Mouse (Mus musculus) hindbrain, postnatal 0 days (tissue): ENCODE measurements around the gene Ndst4. TPM values are rescaled to one million over a fixed set of nuclear protein-coding genes. Genes with fewer than 3 reads are reported as not detected.

Experiments used
- ATAC-seq: fragments of 200-750 bp; cut with Nextera tagmentation; 2 replicates; pipeline ENCODE4 v1.8.0; 2017; ENCODE audit warnings: mild to moderate bottlenecking, moderate TSS enrichment, moderate library complexity
- DNase-seq: peaks from one replicate; pipeline ENCODE4 v3.0.0-alpha.2; 2015; ENCODE audit warnings: low spot score
- H3K27ac ChIP-seq: fragments of 300-500 bp; sonication (generic); 2 replicates; pipeline ENCODE4 v1.5.1; 2014; ENCODE audit warnings: mild to moderate bottlenecking
- H3K27me3 ChIP-seq: fragments of 300-500 bp; sonication (generic); 2 replicates; pipeline ENCODE4 v1.6.1; 2014; ENCODE audit warnings: low read length, mixed read lengths; ENCODE audit not compliant: insufficient read depth
- H3K36me3 ChIP-seq: fragments of 300-500 bp; sonication (generic); 2 replicates; pipeline ENCODE4 v1.6.1; 2014; ENCODE audit warnings: low read length, mixed read lengths; ENCODE audit not compliant: insufficient read depth
- H3K4me1 ChIP-seq: fragments of 300-500 bp; sonication (generic); 2 replicates; pipeline ENCODE4 v1.6.1; 2014; ENCODE audit warnings: antibody characterized with exemption, low read length, mixed read lengths; ENCODE audit not compliant: insufficient read depth
- H3K4me2 ChIP-seq: fragments of 300-500 bp; sonication (generic); 2 replicates; pipeline ENCODE4 v1.6.1; 2014; ENCODE audit warnings: low read depth, mild to moderate bottlenecking, low read length, moderate library complexity, mixed read lengths
- H3K4me3 ChIP-seq: fragments of 300-500 bp; sonication (generic); 2 replicates; pipeline ENCODE4 v1.5.1; 2014; ENCODE audit warnings: low read length
- H3K9ac ChIP-seq: fragments of 300-500 bp; sonication (generic); replicated peaks from 2 replicates; pipeline ENCODE4 v1.6.1; 2014; ENCODE audit warnings: mild to moderate bottlenecking, low read length, moderate library complexity, mixed read lengths
- H3K9me3 ChIP-seq: fragments of 300-500 bp; sonication (generic); 2 replicates; pipeline ENCODE4 v1.6.1; 2016; ENCODE audit warnings: low read length, mixed read lengths
- CTCF ChIP-seq: IDR thresholded peaks from 2 replicates; pipeline ENCODE4 v1.5.1; 2016; ENCODE audit warnings: antibody characterized with exemption, control low read depth, low read depth
- WGBS: fragments of 180-500 bp; shearing (Covaris S2); extraction: QIAGEN DNeasy Blood & Tissue Kit; methylation state at CpG from one replicate; pipeline ENCODE4 v1.1.7; 2014; 5-methylcytosine and 5-hydroxymethylcytosine counted together
- polyA plus RNA-seq: library from polyadenylated mRNA; unstranded; fragments of >200 nt; fragmentation: Nextera tagmentation; extraction: Ambion mirVana; gene quantifications from 2 replicates; pipeline ENCODE4 v1.2.1, GENCODE M21; 2015
- total RNA-seq: library from RNA; depleted of rRNA; stranded (reverse); fragments of >200 nt; gene quantifications from 2 replicates; pipeline ENCODE4 v1.2.3, GENCODE M21; 2014

The Ndst4 gene
- total and polyA plus RNA-seq, 2 experiments from 2014 or later = 4.7 to 11.8 TPM

- no peak overlapping the region for H3K27ac ChIP-seq
- no peaks in the 10 kb centered on the region for H3K27me3 ChIP-seq
- H3K4me3 ChIP-seq = no peak overlapping the region
- no peaks in the 10 kb centered on the region for H3K4me1 ChIP-seq
- TF ChIP-seq CTCF = no peak
- H3K9ac ChIP-seq = no peak overlapping the region
- H3K9me3 ChIP-seq = no peaks in the 10 kb centered on the region
- H3K4me2 ChIP-seq = no peak overlapping the region
- ATAC-seq = no peak
- no peaks in the 10 kb centered on the region for H3K36me3 ChIP-seq
- DNase-seq = no peak
- WGBS = 92% methylated on average over 2 of the region's 2 CpGs
Measured at GRCm38 (mm10) chr3:125570602-125571001, 166.7 kb downstream of the Ndst4 start.

- DNase-seq = no peak
- Histone ChIP-seq H3K4me1 (no peaks in the 10 kb centered on the region), H3K27me3 (no peaks in the 10 kb centered on the region), H3K4me2 (no peak overlapping the region), H3K9ac (no peak overlapping the region), H3K36me3 (no peaks in the 10 kb centered on the region), H3K4me3 (no peak overlapping the region), H3K27ac (no peak overlapping the region), H3K9me3 (no peaks in the 10 kb centered on the region)
- ATAC-seq = no peak
- 74% methylated on average over 2 of the region's 2 CpGs for WGBS
- no peak for TF ChIP-seq CTCF
Measured at GRCm38 (mm10) chr3:125632233-125632632, 228.4 kb downstream of the Ndst4 start.

GRCm38 (mm10) chr3:125655009-125655635 lies 251.2 kb downstream of the Ndst4 start:
- no peaks in the 10 kb centered on the region for H3K27me3 ChIP-seq
- TF ChIP-seq CTCF = no peak
- DNase-seq (no peak), ATAC-seq (no peak)
- H3K4me3 ChIP-seq = no peak overlapping the region
- H3K4me1 ChIP-seq = no peaks in the 10 kb centered on the region
- H3K27ac ChIP-seq = no peak overlapping the region
- 36% methylated on average over 3 of the region's 3 CpGs for whole genome bisulfite sequencing
- H3K9ac ChIP-seq = no peak overlapping the region
- H3K36me3 ChIP-seq = no peaks in the 10 kb centered on the region
- no peak overlapping the region for H3K4me2 ChIP-seq
- H3K9me3 ChIP-seq = no peaks in the 10 kb centered on the region

- Histone ChIP-seq H3K9ac (no peak overlapping the region), H3K27me3 (no peaks in the 10 kb centered on the region), H3K27ac (no peak overlapping the region), H3K9me3 (no peaks in the 10 kb centered on the region), H3K4me3 (no peak overlapping the region), H3K36me3 (no peaks in the 10 kb centered on the region), H3K4me2 (no peak overlapping the region), H3K4me1 (no peaks in the 10 kb centered on the region)
- WGBS = 47% methylated on average over 3 of the region's 3 CpGs
- ATAC-seq (peak; percentile 63; the same call in 1 of the 2 replicates), DNase-seq (peak; percentile 14)
- no peak for TF ChIP-seq CTCF
Measured at GRCm38 (mm10) chr3:125660114-125660717, 256.3 kb downstream of the Ndst4 start.

GRCm38 (mm10) chr3:125660884-125661532 lies 257.1 kb downstream of the Ndst4 start:
- ATAC-seq (no peak), DNase-seq (no peak)
- H3K27ac ChIP-seq = no peak overlapping the region
- TF ChIP-seq CTCF = no peak
- no peaks in the 10 kb centered on the region for H3K27me3 ChIP-seq
- H3K36me3 ChIP-seq = no peaks in the 10 kb centered on the region
- no peaks in the 10 kb centered on the region for H3K9me3 ChIP-seq
- WGBS = 51% methylated on average over 2 of the region's 2 CpGs
- H3K9ac ChIP-seq = no peak overlapping the region
- no peaks in the 10 kb centered on the region for H3K4me1 ChIP-seq
- no peak overlapping the region for H3K4me2 ChIP-seq
- no peak overlapping the region for H3K4me3 ChIP-seq

GRCm38 (mm10) chr3:125673997-125674794 lies 270.3 kb downstream of the Ndst4 start:
- WGBS = 40% methylated on average over 9 of the region's 9 CpGs
- Histone ChIP-seq H3K36me3 (no peaks in the 10 kb centered on the region), H3K27me3 (no peaks in the 10 kb centered on the region), H3K9ac (no peak overlapping the region), H3K9me3 (no peaks in the 10 kb centered on the region), H3K4me1 (no peaks in the 10 kb centered on the region; the same call in 1 of the 2 replicates), H3K4me3 (no peak overlapping the region), H3K27ac (no peak overlapping the region), H3K4me2 (no peak overlapping the region)
- ATAC-seq = 0 out of 2 replicates have a peak, but pooled peaks have one; percentile 59
- DNase-seq = peak; percentile 39
- TF ChIP-seq CTCF = no peak
